In the genomic region with DNA sequence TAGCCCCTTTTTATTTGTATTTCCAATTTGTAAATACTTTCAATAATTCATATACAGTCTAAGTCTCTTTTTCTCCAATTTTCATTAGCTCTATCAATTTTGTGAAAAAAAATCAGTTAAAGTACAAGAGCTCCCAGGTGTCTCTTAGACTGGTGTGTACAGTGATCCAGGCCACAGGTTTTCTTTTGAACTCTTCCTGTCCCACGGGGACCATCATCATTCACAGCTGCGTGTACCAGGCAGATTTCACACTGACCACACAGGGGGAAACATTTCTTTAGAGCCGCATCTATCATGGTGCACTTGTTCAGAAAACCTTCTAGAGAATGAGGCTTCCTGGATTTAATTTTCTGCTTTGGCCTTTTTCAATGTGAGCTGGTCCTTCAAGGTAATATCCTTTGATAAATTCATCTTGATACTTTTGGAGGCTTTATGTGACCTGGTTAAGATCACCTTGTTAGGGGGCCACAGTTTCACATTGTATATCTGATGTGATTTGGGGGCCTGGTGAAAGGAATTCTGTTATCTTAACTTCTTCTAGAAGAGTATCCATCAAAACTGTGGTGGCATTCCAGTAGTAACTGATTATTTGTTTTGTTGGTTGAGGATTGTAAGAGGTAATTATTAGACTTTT, we compare ENCODE assay signal across 24 mouse cellular contexts.
DNase-seq lines count a peak whose midpoint lies in the region; TF ChIP-seq lines count a peak whose summit lies in the region.
"Had no signal": no experiment of that assay in that cellular context is flagged by ENCODE, and none has a peak within 500 bp of the region (broad histone marks: within the 10 kb centered on the region; RNA-seq: fewer than 3 reads in every experiment).

No protein-coding gene starts in this region.

- peak overlapping the region; percentile 89 for H3K27ac ChIP-seq in layer of hippocampus, adult 2 months
- peak overlapping the region; percentile 87; the same call in 1 of the 2 replicates for H3K27ac ChIP-seq in CH12.LX (ENCODE audit: insufficient read depth, low read depth)
- H3K27ac ChIP-seq: embryonic facial prominence, embryonic 13.5 days; embryonic facial prominence, embryonic 15.5 days; forebrain, embryonic 12.5 days had no signal

- dilution Hi-C loops in CH12.LX (cut with MboI; ENCODE audit: extremely low pct_ligation_motif_present, extremely low pct_unique_long_range_greater_than_20kb, low sequenced_read_pairs), result no loop called here

- peak; percentile 91 for TF ChIP-seq EP300 in CH12.LX (IDR thresholded peaks at IDR 0.05; ENCODE audit: low read length)

- in situ Hi-C loops in CH12.LX (cut with MboI; ENCODE audit: low pct_ligation_motif_present, low pct_unique_long_range_greater_than_20kb, low sequenced_read_pairs), result no loop called here

- H3K27me3 ChIP-seq in CH12.LX (replicated peaks), result no peaks in the 10 kb centered on the region
- H3K27me3 ChIP-seq: embryonic facial prominence, embryonic 13.5 days; embryonic facial prominence, embryonic 15.5 days; forebrain, embryonic 12.5 days; Patski had no signal

- peak; percentile 59 for TF ChIP-seq POLR2A in CH12.LX (IDR thresholded peaks at IDR 0.05; ENCODE audit: low read depth, low read length)

- H3K4me3 ChIP-seq in layer of hippocampus, adult 2 months, result no peak overlapping the region
- H3K4me3 ChIP-seq in CH12.LX (replicated peaks in 1 of 3; ENCODE audit: low read depth in 2 of 3, low read length in 2 of 3, poor library complexity in 1 of 3), result peak overlapping the region; percentile 32 to 58 (median 37)
- H3K4me3 ChIP-seq: embryonic facial prominence, embryonic 13.5 days; embryonic facial prominence, embryonic 15.5 days; erythroblast, embryonic 14.5 days; forebrain, embryonic 10.5 days; forebrain, embryonic 12.5 days had no signal

- TF ChIP-seq CTCF in layer of hippocampus, adult 2 months (conservative IDR thresholded peaks at IDR 0.05), result no peak
- TF ChIP-seq CTCF in CH12.LX (conservative IDR thresholded peaks at IDR 0.05 in 1 of 2, IDR thresholded peaks at IDR 0.05 in 1 of 2; ENCODE audit: low read depth in 2 of 2, low read length in 2 of 2), result no peak

- DNase-seq in heart, adult 11 months, result peak; percentile 82
- DNase-seq in heart, adult 9 months (ENCODE audit: low spot score in 2 of 2), result no peak
- DNase-seq in layer of hippocampus, adult 2 months (ENCODE audit: low spot score in 2 of 2), result no peak
- no peak for DNase-seq in layer of hippocampus, postnatal 25 days (ENCODE audit: extremely low spot score in 1 of 2, low spot score in 1 of 2)
- peak; percentile 63 for DNase-seq in A20 (ENCODE audit: low read depth, low spot score)
- DNase-seq in CH12.LX (ENCODE audit: extremely low read depth), result peak; percentile 90
- DNase-seq in B cell, adult 2 months, result no peak
- DNase-seq: adrenal gland, adult 2 months; adrenal gland, postnatal 10 days; adrenal gland, postnatal 25 days; cerebellum, adult 11 months; cerebellum, adult 18-20 months; cerebellum, adult 8-10 months; cerebellum, adult 9-11 months; cerebellum, postnatal 14 days; cerebellum, postnatal 36 days; embryo, embryonic 11 days had no signal

- H3K79me2 ChIP-seq in CH12.LX (replicated peaks; ENCODE audit: control insufficient read depth, extremely low read depth, insufficient read depth, poor library complexity, severe bottlenecking), result peaks cover 53% of the 10 kb centered on the region

- no peaks in the 10 kb centered on the region for H3K9me3 ChIP-seq in CH12.LX (replicated peaks; ENCODE audit: low read length)
- H3K9me3 ChIP-seq: embryonic facial prominence, embryonic 13.5 days; embryonic facial prominence, embryonic 15.5 days; forebrain, embryonic 10.5 days; forebrain, embryonic 12.5 days; G1E had no signal

- TF ChIP-seq RAD21 in CH12.LX (IDR thresholded peaks at IDR 0.05; ENCODE audit: low read depth, low read length), result no peak; the same call in 1 of the 2 replicates

- peaks cover 11 to 62% of the 10 kb centered on the region in 2 experiments for H3K4me1 ChIP-seq in CH12.LX (ENCODE audit: control insufficient read depth in 1 of 2, insufficient read depth in 2 of 2)

- peak overlapping the region; percentile 76 for H3K4me2 ChIP-seq in CH12.LX (ENCODE audit: insufficient read depth, low read depth, poor library complexity, severe bottlenecking)
- H3K4me2 ChIP-seq: embryonic facial prominence, embryonic 13.5 days; embryonic facial prominence, embryonic 15.5 days; forebrain, embryonic 12.5 days had no signal

- H3K9ac ChIP-seq in CH12.LX (ENCODE audit: insufficient read depth, low read depth), result peak overlapping the region; percentile 64
- H3K9ac ChIP-seq: embryonic facial prominence, embryonic 13.5 days; embryonic facial prominence, embryonic 15.5 days; forebrain, embryonic 12.5 days had no signal

- peaks cover 5 to 11% of the 10 kb centered on the region in 2 experiments for H3K36me3 ChIP-seq in CH12.LX (replicated peaks in 1 of 2; ENCODE audit: control insufficient read depth in 1 of 2, insufficient read depth in 1 of 2, low read length in 1 of 2)
- H3K36me3 ChIP-seq: embryonic facial prominence, embryonic 13.5 days; embryonic facial prominence, embryonic 15.5 days; forebrain, embryonic 10.5 days; forebrain, embryonic 12.5 days; G1E had no signal

TF ChIP-seq in CH12.LX, 34 proteins besides CTCF, POLR2A, EP300 and RAD21:
- no peak for TF ChIP-seq POLR2AphosphoS2 (IDR thresholded peaks at IDR 0.05; ENCODE audit: low read depth, low read length)
- TF ChIP-seq BHLHE40 (IDR thresholded peaks at IDR 0.05; ENCODE audit: low read depth, low read length), result peak; percentile 60
- TF ChIP-seq MYC (IDR thresholded peaks at IDR 0.05; ENCODE audit: low read depth, low read length), result peak; percentile 83
- TF ChIP-seq E2F4 (IDR thresholded peaks at IDR 0.05; ENCODE audit: insufficient replicate concordance, low read depth, low read length), result no peak
- peak; percentile 74 for TF ChIP-seq MEF2A (IDR thresholded peaks at IDR 0.05; ENCODE audit: borderline replicate concordance, low read depth, low read length)
- TF ChIP-seq TBP (conservative IDR thresholded peaks at IDR 0.05; ENCODE audit: low read depth, low read length), result peak; percentile 93
- TF ChIP-seq SIN3A (IDR thresholded peaks at IDR 0.05; ENCODE audit: low read length), result peak; percentile 90
- TF ChIP-seq USF1 (IDR thresholded peaks at IDR 0.05; ENCODE audit: low read depth, low read length), result no peak
- TF ChIP-seq NRF1 (IDR thresholded peaks at IDR 0.05; ENCODE audit: low read depth, low read length), result no peak
- TF ChIP-seq MXI1 (IDR thresholded peaks at IDR 0.05; ENCODE audit: low read depth, low read length), result peak; percentile 3; the same call in 1 of the 2 replicates
- TF ChIP-seq MAZ (IDR thresholded peaks at IDR 0.05; ENCODE audit: low read depth, low read length), result no peak
- TF ChIP-seq CHD1 (IDR thresholded peaks at IDR 0.05; ENCODE audit: low read depth, low read length), result peak; percentile 97
- TF ChIP-seq IRF4 (IDR thresholded peaks at IDR 0.05; ENCODE audit: low read depth, low read length), result peak; percentile 66; the same call in 1 of the 2 replicates
- no peak for TF ChIP-seq SMC3 (IDR thresholded peaks at IDR 0.05; ENCODE audit: low read depth, low read length)
- peak; percentile 88 for TF ChIP-seq ETS1 (conservative IDR thresholded peaks at IDR 0.05; ENCODE audit: low read depth, low read length)
- TF ChIP-seq RCOR1 (conservative IDR thresholded peaks at IDR 0.05; ENCODE audit: low read depth, low read length), result peak; percentile 33; the same call in 1 of the 2 replicates
- TF ChIP-seq ZNF384 (IDR thresholded peaks at IDR 0.05; ENCODE audit: low read depth, low read length), result peak; percentile 84
- no peak for TF ChIP-seq ELF1 (IDR thresholded peaks at IDR 0.05; ENCODE audit: low read depth, low read length)
- peak; percentile 95 for TF ChIP-seq TCF12 (IDR thresholded peaks at IDR 0.05; ENCODE audit: low read depth, low read length)
- peak; percentile 28; the same call in 1 of the 2 replicates for TF ChIP-seq NELFE (IDR thresholded peaks at IDR 0.05; ENCODE audit: low read depth, low read length)

Comparison
In these comparisons a context has a peak if more than half of its experiments do, and no peak if none do; other contexts are left out.
1. DNase-seq: peak in heart, adult 11 months (single experiment), A20 (single experiment) and CH12.LX (single experiment); none in heart, adult 9 months (0 of 2), layer of hippocampus, adult 2 months (0 of 2), layer of hippocampus, postnatal 25 days (0 of 2) and B cell, adult 2 months (0 of 2).